Mouse (Mus musculus): ENCODE results near the gene Olfr1058. TPM values are rescaled to one million over a fixed set of nuclear protein-coding genes. Genes with fewer than 3 reads are reported as not detected.

Olfr1058 gene
- polyA plus RNA-seq, 1 experiment from 2014 or later, result not detected

Other genes starting within 250 kb of the Olfr1058 start
- gene Olfr1040, start 241.8 kb downstream of the Olfr1058 start, polyA plus RNA-seq (2015; fragmentation: Nextera tagmentation; extraction: Ambion mirVana), result not detected in 2 replicates
- not detected in 2 replicates for gene Olfr1042, start 226.7 kb downstream of the Olfr1058 start, polyA plus RNA-seq (2015; fragmentation: Nextera tagmentation; extraction: Ambion mirVana)
- gene Olfr1043, start 221.0 kb downstream of the Olfr1058 start, polyA plus RNA-seq (2015; fragmentation: Nextera tagmentation; extraction: Ambion mirVana), result not detected in 2 replicates
- gene Olfr1044, start 210.7 kb downstream of the Olfr1058 start, polyA plus RNA-seq (2015; fragmentation: Nextera tagmentation; extraction: Ambion mirVana), result not detected in 2 replicates
- gene Olfr52, start 202.9 kb downstream of the Olfr1058 start, polyA plus RNA-seq (2015; fragmentation: Nextera tagmentation; extraction: Ambion mirVana), result not detected in 2 replicates
- not detected in 2 replicates for gene Olfr1045, start 185.6 kb downstream of the Olfr1058 start, polyA plus RNA-seq (2015; fragmentation: Nextera tagmentation; extraction: Ambion mirVana)
- not detected in 2 replicates for gene Olfr1046, start 169.2 kb downstream of the Olfr1058 start, polyA plus RNA-seq (2015; fragmentation: Nextera tagmentation; extraction: Ambion mirVana)
- gene Olfr1047, start 157.2 kb downstream of the Olfr1058 start, polyA plus RNA-seq (2015; fragmentation: Nextera tagmentation; extraction: Ambion mirVana), result not detected in 2 replicates
- not detected in 2 replicates for gene Olfr1048, start 148.3 kb downstream of the Olfr1058 start, polyA plus RNA-seq (2015; fragmentation: Nextera tagmentation; extraction: Ambion mirVana)
- not detected in 2 replicates for gene Olfr1049, start 130.2 kb downstream of the Olfr1058 start, polyA plus RNA-seq (2015; fragmentation: Nextera tagmentation; extraction: Ambion mirVana)
- not detected in 2 replicates for gene Olfr1051, start 109.5 kb downstream of the Olfr1058 start, polyA plus RNA-seq (2015; fragmentation: Nextera tagmentation; extraction: Ambion mirVana)
- not detected in 2 replicates for gene Olfr1052, start 96.1 kb downstream of the Olfr1058 start, polyA plus RNA-seq (2015; fragmentation: Nextera tagmentation; extraction: Ambion mirVana)
- gene Olfr1053, start 73.3 kb downstream of the Olfr1058 start, polyA plus RNA-seq (2015; fragmentation: Nextera tagmentation; extraction: Ambion mirVana), result not detected in 2 replicates
- not detected in 2 replicates for gene Olfr1054, start 53.1 kb downstream of the Olfr1058 start, polyA plus RNA-seq (2015; fragmentation: Nextera tagmentation; extraction: Ambion mirVana)
- not detected in 2 replicates for gene Olfr1055, start 38.3 kb downstream of the Olfr1058 start, polyA plus RNA-seq (2015; fragmentation: Nextera tagmentation; extraction: Ambion mirVana)
- not detected in 2 replicates for gene Olfr1056, start 26.1 kb downstream of the Olfr1058 start, polyA plus RNA-seq (2015; fragmentation: Nextera tagmentation; extraction: Ambion mirVana)
- not detected in 2 replicates for gene Olfr1057, start 10.2 kb downstream of the Olfr1058 start, polyA plus RNA-seq (2015; fragmentation: Nextera tagmentation; extraction: Ambion mirVana)
- not detected in 2 replicates for gene Olfr1061, start 25.5 kb upstream of the Olfr1058 start, polyA plus RNA-seq (2015; fragmentation: Nextera tagmentation; extraction: Ambion mirVana)
- not detected in 2 replicates for gene Olfr1062, start 38.2 kb upstream of the Olfr1058 start, polyA plus RNA-seq (2015; fragmentation: Nextera tagmentation; extraction: Ambion mirVana)
- not detected in 2 replicates for gene Olfr1065, start 62.0 kb upstream of the Olfr1058 start, polyA plus RNA-seq (2015; fragmentation: Nextera tagmentation; extraction: Ambion mirVana)
- not detected in 2 replicates for gene Olfr1066, start 67.7 kb upstream of the Olfr1058 start, polyA plus RNA-seq (2015; fragmentation: Nextera tagmentation; extraction: Ambion mirVana)
- not detected in 2 replicates for gene Olfr228, start 98.8 kb upstream of the Olfr1058 start, polyA plus RNA-seq (2015; fragmentation: Nextera tagmentation; extraction: Ambion mirVana)
- gene Olfr1076, start 119.9 kb upstream of the Olfr1058 start, polyA plus RNA-seq (2015; fragmentation: Nextera tagmentation; extraction: Ambion mirVana), result not detected in 2 replicates
- gene Olfr1079, start 153.9 kb upstream of the Olfr1058 start, polyA plus RNA-seq (2015; fragmentation: Nextera tagmentation; extraction: Ambion mirVana), result not detected in 2 replicates
- not detected in 2 replicates for gene Olfr1080, start 169.7 kb upstream of the Olfr1058 start, polyA plus RNA-seq (2015; fragmentation: Nextera tagmentation; extraction: Ambion mirVana)
- not detected in 2 replicates for gene Olfr1082, start 210.4 kb upstream of the Olfr1058 start, polyA plus RNA-seq (2015; fragmentation: Nextera tagmentation; extraction: Ambion mirVana)

Measured in midbrain, embryonic 13.5 days (tissue).